Mouse (Mus musculus) testis, adult 2 months (tissue): ENCODE measurements around the gene Enpp6. TPM values are rescaled to one million over a fixed set of nuclear protein-coding genes. Genes with fewer than 3 reads are reported as not detected.
"Not testable (repeated sequence)": the region's sequence is repeated elsewhere in the genome, so short reads cannot be mapped to it uniquely, and the experiment has no call there.

Experiments
- H3K27ac ChIP-seq: fragments of 200-500 bp; 2 replicates; pipeline ENCODE4 v1.5.1; 2012; ENCODE audit warnings: low read depth, low read length; ENCODE audit not compliant: control insufficient read depth, insufficient read depth
- H3K27me3 ChIP-seq: fragments of 200-500 bp; 2 replicates; pipeline ENCODE4 v1.6.1; 2012; ENCODE audit warnings: mild to moderate bottlenecking, low read length, moderate library complexity; ENCODE audit not compliant: control insufficient read depth, insufficient read depth
- H3K36me3 ChIP-seq: fragments of 200-500 bp; 2 replicates; pipeline ENCODE4 v1.6.1; 2012; ENCODE audit warnings: mild to moderate bottlenecking, low read length; ENCODE audit not compliant: control insufficient read depth, insufficient read depth
- H3K4me1 ChIP-seq: fragments of 200-500 bp; 2 replicates; pipeline ENCODE4 v1.6.1; 2012; ENCODE audit warnings: low read length; ENCODE audit not compliant: control insufficient read depth, insufficient read depth
- H3K4me3 ChIP-seq: fragments of 200-500 bp; 2 replicates; pipeline ENCODE4 v1.5.1; 2012; ENCODE audit warnings: low read depth, mild to moderate bottlenecking, low read length, moderate library complexity, mixed read lengths; ENCODE audit not compliant: control insufficient read depth
- CTCF ChIP-seq: fragments of 200-500 bp; IDR thresholded peaks from 2 replicates; pipeline ENCODE4 v1.5.1; 2012; ENCODE audit warnings: low read depth, mild to moderate bottlenecking, inconsistent platforms, low read length, moderate library complexity; ENCODE audit not compliant: control insufficient read depth, insufficient read depth, insufficient replicate concordance
- POLR2A ChIP-seq: fragments of 200-500 bp; IDR thresholded peaks from 2 replicates; pipeline ENCODE4 v1.6.1; 2012; ENCODE audit warnings: low read depth, mild to moderate bottlenecking, inconsistent platforms, low read length, moderate library complexity; ENCODE audit not compliant: control insufficient read depth
- polyA plus RNA-seq: library from polyadenylated mRNA; depleted of rRNA; stranded (reverse); fragments of >200 nt; gene quantifications from 2 replicates; pipeline ENCODE4 v1.2.3, GENCODE M21; 2012

Enpp6 gene
- polyA plus RNA-seq, 1 experiment, result 31.1 TPM

GRCm38 (mm10) chr8:47026841-47027490 lies 40.3 kb downstream of the Enpp6 start:
- no peaks in the 10 kb centered on the region for H3K36me3 ChIP-seq
- H3K27ac ChIP-seq, result no peak overlapping the region
- H3K4me1 ChIP-seq, result no peaks in the 10 kb centered on the region
- no peak for TF ChIP-seq POLR2A
- TF ChIP-seq CTCF, result no peak
- H3K27me3 ChIP-seq, result no peaks in the 10 kb centered on the region
- no peak overlapping the region for H3K4me3 ChIP-seq

- Histone ChIP-seq H3K27me3 (no peaks in the 10 kb centered on the region), H3K27ac (no peak overlapping the region), H3K4me1 (no peaks in the 10 kb centered on the region), H3K36me3 (no peaks in the 10 kb centered on the region), H3K4me3 (no peak overlapping the region)
- TF ChIP-seq CTCF, result no peak
- TF ChIP-seq POLR2A, result no peak
These were observed 41.8 kb downstream of the Enpp6 start for GRCm38 (mm10) chr8:47028474-47028873.

DNA sequence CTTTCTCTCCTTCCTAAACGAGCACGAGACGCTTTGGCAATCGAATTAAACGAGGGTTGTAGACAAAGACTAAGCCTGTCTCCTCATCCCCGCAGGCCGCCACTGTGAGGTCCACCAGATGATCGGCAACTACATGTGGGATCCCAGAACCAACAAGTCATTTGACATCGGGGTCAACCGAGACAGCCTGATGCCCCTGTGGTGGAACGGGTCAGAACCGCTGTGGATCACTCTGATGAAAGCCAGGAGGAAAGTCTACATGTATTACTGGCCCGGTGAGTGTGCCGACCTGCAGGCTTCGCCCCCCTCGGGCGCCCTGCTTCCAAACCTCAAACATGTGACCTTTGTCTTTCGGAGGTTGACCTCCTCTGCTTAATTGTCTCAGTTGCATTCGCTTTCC lies 43.6 kb downstream of the Enpp6 start:
- no peaks in the 10 kb centered on the region for H3K36me3 ChIP-seq
- H3K27me3 ChIP-seq, result no peaks in the 10 kb centered on the region
- H3K4me3 ChIP-seq, result no peak overlapping the region
- H3K27ac ChIP-seq, result no peak overlapping the region
- no peaks in the 10 kb centered on the region for H3K4me1 ChIP-seq
- no peak for TF ChIP-seq CTCF
- TF ChIP-seq POLR2A, result no peak

DNA sequence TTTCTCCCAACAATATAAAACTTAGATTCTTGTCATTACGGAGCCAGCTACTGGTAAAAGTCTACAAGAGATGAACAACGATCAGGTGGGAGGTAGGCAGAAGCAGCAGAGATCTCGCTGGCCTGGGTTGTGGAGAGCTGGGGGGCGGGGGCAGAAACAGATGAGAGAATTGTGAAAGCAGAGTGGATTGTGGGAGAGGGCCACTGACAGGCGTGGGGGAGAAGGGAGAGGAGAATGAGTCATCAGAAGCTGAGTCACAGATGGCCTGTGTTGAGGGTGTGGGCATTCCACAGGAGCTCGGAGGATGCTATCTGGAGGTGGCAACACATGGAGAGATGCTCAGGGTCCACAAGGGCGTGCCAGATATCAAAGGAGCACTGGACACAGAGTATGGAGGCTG lies 45.4 kb downstream of the Enpp6 start:
- TF ChIP-seq CTCF, result no peak
- no peak for TF ChIP-seq POLR2A
- no peak overlapping the region for H3K4me3 ChIP-seq
- H3K36me3 ChIP-seq, result no peaks in the 10 kb centered on the region
- H3K27me3 ChIP-seq, result no peaks in the 10 kb centered on the region
- no peaks in the 10 kb centered on the region for H3K4me1 ChIP-seq
- H3K27ac ChIP-seq, result no peak overlapping the region

DNA sequence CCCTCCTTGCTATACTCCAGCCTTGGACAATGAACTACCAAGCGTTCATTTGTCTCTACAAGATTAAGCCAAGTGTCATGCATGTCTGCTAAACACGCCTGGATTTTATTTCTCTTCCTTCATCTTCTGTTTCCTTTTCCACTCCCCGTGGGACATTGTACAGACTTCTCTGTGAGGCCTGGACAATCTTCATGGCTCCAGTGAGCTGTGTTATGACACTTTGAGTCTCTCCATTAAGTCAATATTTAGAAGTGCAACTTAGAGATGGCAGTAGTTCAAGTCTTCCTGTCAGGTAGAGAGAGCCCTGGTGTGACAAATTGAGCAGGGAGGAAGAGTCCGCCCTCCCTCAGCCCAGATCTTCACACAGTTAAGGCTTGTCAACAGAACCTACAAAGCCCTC lies 47.3 kb downstream of the Enpp6 start:
- TF ChIP-seq CTCF (no peak), POLR2A (no peak)
- Histone ChIP-seq H3K36me3 (no peaks in the 10 kb centered on the region), H3K27ac (no peak overlapping the region), H3K4me1 (no peaks in the 10 kb centered on the region), H3K4me3 (no peak overlapping the region), H3K27me3 (no peaks in the 10 kb centered on the region)

GRCm38 (mm10) chr8:47036501-47036900 lies 49.8 kb downstream of the Enpp6 start:
- H3K4me3 ChIP-seq, result peak overlapping the region; percentile 73
- no peaks in the 10 kb centered on the region for H3K4me1 ChIP-seq
- no peak overlapping the region for H3K27ac ChIP-seq
- H3K36me3 ChIP-seq, result no peaks in the 10 kb centered on the region
- H3K27me3 ChIP-seq, result no peaks in the 10 kb centered on the region
- TF ChIP-seq CTCF (no peak), POLR2A (no peak)

- no peak overlapping the region for H3K27ac ChIP-seq
- TF ChIP-seq CTCF (no peak), POLR2A (no peak)
- H3K27me3 ChIP-seq, result no peaks in the 10 kb centered on the region
- no peaks in the 10 kb centered on the region for H3K36me3 ChIP-seq
- peak overlapping the region; percentile 82 for H3K4me3 ChIP-seq
- no peaks in the 10 kb centered on the region for H3K4me1 ChIP-seq
These were observed 50.7 kb downstream of the Enpp6 start for GRCm38 (mm10) chr8:47037405-47037804.

DNA sequence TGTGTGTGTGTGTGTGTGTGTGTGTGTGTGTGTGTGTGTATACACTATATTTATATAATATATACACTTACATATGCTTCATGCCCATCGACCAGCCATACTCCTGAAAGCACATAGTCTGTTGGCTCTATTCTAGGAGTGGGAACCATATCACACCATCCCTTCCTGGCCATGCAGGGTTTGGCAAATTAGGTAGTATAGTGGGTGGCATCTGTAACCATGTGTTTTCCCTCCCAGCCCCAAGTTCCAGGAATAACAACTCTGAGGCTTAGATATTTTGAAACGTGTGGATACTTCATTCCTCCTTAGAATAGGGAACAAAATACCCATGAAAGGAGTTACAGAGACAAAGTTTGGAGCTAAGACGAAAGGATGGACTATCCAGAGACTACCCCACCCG lies 53.5 kb downstream of the Enpp6 start:
- H3K36me3 ChIP-seq, H3K27ac ChIP-seq, H3K27me3 ChIP-seq, H3K4me3 ChIP-seq, H3K4me1 ChIP-seq: not testable (repeated sequence)
